Mouse (Mus musculus): ENCODE measurements around the gene Mylk.

DNA sequence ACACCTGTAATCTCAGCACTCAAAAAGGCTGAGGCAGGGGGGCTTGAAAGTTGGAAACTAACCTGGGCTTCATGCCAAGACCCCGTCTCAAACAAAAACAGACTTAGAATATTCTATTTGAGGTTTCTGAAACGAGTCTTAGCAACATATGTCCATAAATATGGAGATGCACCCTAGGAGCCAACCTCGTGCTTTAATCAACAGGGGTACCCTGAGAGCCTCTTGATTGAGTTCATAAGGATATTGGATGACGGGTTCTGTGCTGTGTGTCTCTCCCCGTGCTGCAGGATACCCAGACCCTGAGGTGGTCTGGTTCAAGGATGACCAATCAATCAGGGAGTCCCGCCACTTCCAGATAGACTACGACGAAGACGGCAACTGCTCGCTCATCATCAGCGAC is 255.0 kb downstream of the Mylk start:
- TF ChIP-seq GATA1 (IDR thresholded peaks at IDR 0.05; ENCODE audit: low read length) (no peak), TAL1 (IDR thresholded peaks at IDR 0.05; ENCODE audit: low read length) (no peak)

Measured in erythroblast, embryonic 14.5 days (primary cell).